Mouse (Mus musculus): ENCODE measurements around the gene Hist1h1a. TPM values are rescaled to one million over a fixed set of nuclear protein-coding genes. Genes with fewer than 3 reads are reported as not detected.
"Not testable (repeated sequence)": the region's sequence is repeated elsewhere in the genome, so short reads cannot be mapped to it uniquely, and the experiment has no call there.

Gene Hist1h1a
- polyA plus RNA-seq, 1 experiment from 2014 or later, result not detected

- under 1% methylated on average over 19 of the region's 27 CpGs for WGBS
- peak; percentile 44 for DNase-seq
Measured at GRCm38 (mm10) chr13:23760240-23760971, 3.1 kb upstream of the Hist1h1a start.

DNA sequence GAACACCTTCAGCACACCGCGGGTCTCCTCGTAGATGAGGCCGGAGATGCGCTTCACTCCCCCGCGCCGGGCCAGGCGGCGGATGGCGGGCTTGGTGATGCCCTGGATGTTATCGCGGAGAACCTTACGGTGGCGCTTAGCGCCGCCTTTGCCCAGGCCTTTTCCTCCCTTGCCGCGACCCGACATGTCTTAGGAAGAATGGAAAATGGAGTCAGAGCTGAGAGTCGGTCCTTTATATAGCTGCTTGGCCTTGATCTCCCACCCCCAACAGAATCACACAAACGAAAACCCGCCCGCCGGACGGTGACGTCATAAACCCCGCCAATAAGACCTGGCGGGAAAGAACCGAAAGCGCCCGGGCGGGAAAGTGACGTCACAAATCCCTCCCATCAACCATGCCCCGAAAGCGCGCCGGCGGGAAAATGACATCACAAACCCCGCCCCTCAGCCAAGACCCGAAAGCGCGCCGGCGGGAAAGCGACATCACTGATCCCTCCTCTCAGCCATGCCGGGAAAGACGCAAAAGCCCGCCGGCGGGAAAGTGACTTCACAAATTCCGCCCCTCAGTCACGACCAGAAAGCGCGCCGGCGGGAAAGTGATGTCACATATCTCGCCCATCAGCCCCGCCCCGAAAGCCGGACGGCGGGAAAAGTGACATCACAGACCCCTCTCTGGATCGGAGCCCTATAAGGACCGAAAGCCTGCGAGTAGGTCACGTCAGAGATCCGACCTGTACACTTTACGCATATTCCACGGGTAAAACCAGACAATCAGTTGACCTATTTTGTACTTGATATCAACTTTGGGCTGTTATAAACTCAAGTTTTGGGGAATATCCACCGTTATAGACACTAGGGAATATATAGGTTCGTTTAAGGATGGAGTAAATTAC lies 2.2 kb upstream of the Hist1h1a start, which contains the start of gene Hist1h4a:
Hist1h4a (minus strand) TSS at position 259 of the 893 bp plus-strand sequence.
- ATAC-seq (ENCODE audit: low FRiP score, low TSS enrichment), result peak; percentile 86
- WGBS, result under 1% methylated on average over 61 of the region's 72 CpGs
- Histone ChIP-seq H3K36me3 (ENCODE audit: control insufficient read depth, insufficient read depth, low read length) (no peaks in the 10 kb centered on the region), H3K9ac (replicated peaks; ENCODE audit: low read length) (peak within 1 kb of the TSS; percentile 39; the same call in 1 of the 2 replicates), H3K9me3 (ENCODE audit: control insufficient read depth, low read length) (no peaks in the 10 kb centered on the region), H3K4me1 (ENCODE audit: control insufficient read depth, insufficient read depth, low read length) (peaks cover 31% of the 10 kb centered on the region), H3K4me2 (ENCODE audit: low read length) (peak within 1 kb of the TSS; percentile 77), H3K27ac (replicated peaks; ENCODE audit: low read depth, low read length) (peak within 1 kb of the TSS; percentile 79), H3K27me3 (ENCODE audit: control insufficient read depth, insufficient read depth, low read length) (no peaks in the 10 kb centered on the region), H3K4me3 (replicated peaks; ENCODE audit: low read depth, low read length) (peak within 1 kb of the TSS; percentile 46)
- peak; percentile 99 for DNase-seq

More at GRCm38 (mm10) chr13:23760240-23760971, 3.1 kb upstream of the Hist1h1a start:
- peak; percentile 31 for ATAC-seq (ENCODE audit: low FRiP score, low TSS enrichment)
- no peaks in the 10 kb centered on the region for H3K27me3 ChIP-seq (ENCODE audit: control insufficient read depth, insufficient read depth, low read length)
- H3K9me3 ChIP-seq (ENCODE audit: control insufficient read depth, low read length), result no peaks in the 10 kb centered on the region
- peak overlapping the region; percentile 79 for H3K27ac ChIP-seq (replicated peaks; ENCODE audit: low read depth, low read length)
- peak overlapping the region; percentile 77 for H3K4me2 ChIP-seq (ENCODE audit: low read length)
- peak overlapping the region; percentile 39; the same call in 1 of the 2 replicates for H3K9ac ChIP-seq (replicated peaks; ENCODE audit: low read length)
- no peaks in the 10 kb centered on the region for H3K36me3 ChIP-seq (ENCODE audit: control insufficient read depth, insufficient read depth, low read length)
- peak overlapping the region; percentile 46 for H3K4me3 ChIP-seq (replicated peaks; ENCODE audit: low read depth, low read length)
- H3K4me1 ChIP-seq (ENCODE audit: control insufficient read depth, insufficient read depth, low read length), result peaks cover 31% of the 10 kb centered on the region

- peak; percentile 86 for DNase-seq
- H3K4me3 ChIP-seq (replicated peaks; ENCODE audit: low read depth, low read length), result peak within 1 kb of the TSS; percentile 46
- peak within 1 kb of the TSS; percentile 79 for H3K27ac ChIP-seq (replicated peaks; ENCODE audit: low read depth, low read length)
- peak; percentile 68 for ATAC-seq (ENCODE audit: low FRiP score, low TSS enrichment)
- peaks cover 31% of the 10 kb centered on the region for H3K4me1 ChIP-seq (ENCODE audit: control insufficient read depth, insufficient read depth, low read length)
- not testable (repeated sequence) for H3K36me3 ChIP-seq (ENCODE audit: control insufficient read depth, insufficient read depth, low read length); H3K9me3 ChIP-seq (ENCODE audit: control insufficient read depth, low read length); H3K27me3 ChIP-seq (ENCODE audit: control insufficient read depth, insufficient read depth, low read length)
- WGBS, result under 1% methylated on average over 35 of the region's 52 CpGs
- peak within 1 kb of the TSS; percentile 77 for H3K4me2 ChIP-seq (ENCODE audit: low read length)
- H3K9ac ChIP-seq (replicated peaks; ENCODE audit: low read length), result peak within 1 kb of the TSS; percentile 34; the same call in 1 of the 2 replicates
Measured at GRCm38 (mm10) chr13:23761871-23762821, 1.3 kb upstream of the Hist1h1a start, which contains the start of gene Hist1h3a. TSS of gene Hist1h3a (minus strand) at chr13:23762386.

DNA sequence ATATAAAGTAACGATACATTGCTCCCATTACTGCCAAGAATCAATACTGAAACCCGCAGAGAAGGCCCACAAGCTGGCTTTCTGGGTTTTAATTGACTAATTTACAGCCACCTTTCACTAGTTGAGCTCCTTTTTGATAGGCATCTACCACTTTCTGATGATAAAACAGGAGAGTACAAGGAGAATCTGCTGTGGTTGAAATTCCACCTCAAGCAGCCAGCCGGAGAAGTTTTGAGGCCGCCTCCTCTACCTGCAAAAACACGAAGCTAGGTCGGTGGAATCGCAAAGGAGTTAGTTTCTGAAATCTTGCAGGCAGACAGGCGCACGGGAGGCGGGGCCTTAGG lies 252 bp upstream of the Hist1h1a start:
- H3K4me3 ChIP-seq (replicated peaks; ENCODE audit: low read depth, low read length), result peak overlapping the region; percentile 46
- H3K9ac ChIP-seq (replicated peaks; ENCODE audit: low read length), result no peak overlapping the region
- peak overlapping the region; percentile 77 for H3K4me2 ChIP-seq (ENCODE audit: low read length)
- H3K27ac ChIP-seq (replicated peaks; ENCODE audit: low read depth, low read length), result peak overlapping the region; percentile 79; the same call in 1 of the 2 replicates
- no peaks in the 10 kb centered on the region for H3K36me3 ChIP-seq (ENCODE audit: control insufficient read depth, insufficient read depth, low read length)
- ATAC-seq (ENCODE audit: low FRiP score, low TSS enrichment), result no peak
- 1% methylated on average over 10 of the region's 10 CpGs for WGBS
- H3K9me3 ChIP-seq (ENCODE audit: control insufficient read depth, low read length), result no peaks in the 10 kb centered on the region
- H3K4me1 ChIP-seq (ENCODE audit: control insufficient read depth, insufficient read depth, low read length), result peaks cover 26% of the 10 kb centered on the region
- no peak for DNase-seq
- no peaks in the 10 kb centered on the region for H3K27me3 ChIP-seq (ENCODE audit: control insufficient read depth, insufficient read depth, low read length)

- Histone ChIP-seq H3K36me3 (ENCODE audit: control insufficient read depth, insufficient read depth, low read length) (no peaks in the 10 kb centered on the region), H3K27me3 (ENCODE audit: control insufficient read depth, insufficient read depth, low read length) (no peaks in the 10 kb centered on the region), H3K4me2 (ENCODE audit: low read length) (peak overlapping the region; percentile 77), H3K4me3 (replicated peaks; ENCODE audit: low read depth, low read length) (peak overlapping the region; percentile 46; the same call in 1 of the 2 replicates), H3K9me3 (ENCODE audit: control insufficient read depth, low read length) (no peaks in the 10 kb centered on the region), H3K4me1 (ENCODE audit: control insufficient read depth, insufficient read depth, low read length) (peaks cover 26% of the 10 kb centered on the region), H3K27ac (replicated peaks; ENCODE audit: low read depth, low read length) (no peak overlapping the region), H3K9ac (replicated peaks; ENCODE audit: low read length) (no peak overlapping the region)
- DNase-seq (no peak), ATAC-seq (ENCODE audit: low FRiP score, low TSS enrichment) (no peak)
- WGBS, result 28% methylated on average over 12 of the region's 12 CpGs
Measured at GRCm38 (mm10) chr13:23764324-23765171, 1.1 kb downstream of the Hist1h1a start.

DNA sequence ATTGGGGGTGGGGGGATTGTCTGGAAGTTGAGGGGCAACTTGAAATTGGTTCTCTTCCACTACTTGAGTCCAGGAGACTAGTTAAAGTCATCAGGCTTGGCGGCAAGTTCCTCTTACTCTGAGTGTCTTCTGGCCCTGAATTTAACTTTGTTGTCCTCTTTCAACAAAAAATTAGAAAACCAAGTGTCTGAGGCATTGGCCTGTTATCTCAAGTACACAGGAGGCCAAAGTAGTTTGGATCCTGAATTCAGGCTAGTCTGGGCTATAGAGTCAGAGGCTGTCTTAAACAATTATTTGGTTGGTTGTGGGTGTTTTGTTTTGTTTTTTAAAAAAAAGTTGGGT lies 1.7 kb downstream of the Hist1h1a start:
- no peak overlapping the region for H3K27ac ChIP-seq (replicated peaks; ENCODE audit: low read depth, low read length)
- H3K9me3 ChIP-seq (ENCODE audit: control insufficient read depth, low read length), result no peaks in the 10 kb centered on the region
- no peaks in the 10 kb centered on the region for H3K36me3 ChIP-seq (ENCODE audit: control insufficient read depth, insufficient read depth, low read length)
- H3K4me3 ChIP-seq (replicated peaks; ENCODE audit: low read depth, low read length), result no peak overlapping the region
- 66% methylated on average over 1 of the region's 1 CpGs for WGBS
- H3K4me2 ChIP-seq (ENCODE audit: low read length), result no peak overlapping the region
- ATAC-seq (ENCODE audit: low FRiP score, low TSS enrichment), result no peak
- no peak overlapping the region for H3K9ac ChIP-seq (replicated peaks; ENCODE audit: low read length)
- no peak for DNase-seq
- H3K4me1 ChIP-seq (ENCODE audit: control insufficient read depth, insufficient read depth, low read length), result peaks cover 23% of the 10 kb centered on the region
- no peaks in the 10 kb centered on the region for H3K27me3 ChIP-seq (ENCODE audit: control insufficient read depth, insufficient read depth, low read length)

DNA sequence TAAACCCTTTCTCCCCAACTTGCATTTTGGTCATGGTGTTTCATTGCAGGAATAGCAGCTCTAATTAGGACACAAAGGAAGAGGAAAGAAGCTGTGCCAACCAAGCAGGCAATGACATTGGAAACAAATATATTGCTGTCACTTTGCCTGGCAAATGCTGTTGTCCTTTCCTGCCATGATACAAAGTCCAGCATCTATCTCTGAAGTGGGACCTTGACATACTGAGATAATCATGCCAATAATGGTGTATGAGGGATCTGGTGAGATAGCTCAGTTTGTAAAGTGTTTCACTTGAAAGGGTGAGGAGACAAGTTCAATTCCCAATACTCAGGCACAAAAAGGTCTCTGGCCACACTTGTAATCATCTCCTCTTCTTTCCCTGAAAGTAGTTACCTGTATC lies 3.3 kb downstream of the Hist1h1a start:
- H3K27me3 ChIP-seq (ENCODE audit: control insufficient read depth, insufficient read depth, low read length), result no peaks in the 10 kb centered on the region
- H3K9ac ChIP-seq (replicated peaks; ENCODE audit: low read length), result no peak overlapping the region
- no peak overlapping the region for H3K27ac ChIP-seq (replicated peaks; ENCODE audit: low read depth, low read length)
- H3K9me3 ChIP-seq (ENCODE audit: control insufficient read depth, low read length), result no peaks in the 10 kb centered on the region
- H3K4me3 ChIP-seq (replicated peaks; ENCODE audit: low read depth, low read length), result no peak overlapping the region
- ATAC-seq (ENCODE audit: low FRiP score, low TSS enrichment), result no peak
- no peak for DNase-seq
- no peaks in the 10 kb centered on the region for H3K36me3 ChIP-seq (ENCODE audit: control insufficient read depth, insufficient read depth, low read length)
- peaks cover 18% of the 10 kb centered on the region for H3K4me1 ChIP-seq (ENCODE audit: control insufficient read depth, insufficient read depth, low read length)
- no peak overlapping the region for H3K4me2 ChIP-seq (ENCODE audit: low read length)
